Mouse (Mus musculus): ENCODE results near the gene Ccdc58.
A peak's percentile ranks its signal among the peaks of the same experiment; 100 is the strongest.
"Not testable (repeated sequence)": the region's sequence is repeated elsewhere in the genome, so short reads cannot be mapped to it uniquely, and the experiment has no call there.

Ccdc58 gene

GRCm38 (mm10) chr16:36074772-36075171 is 3.3 kb downstream of the Ccdc58 start:
- no peak for DNase-seq (ENCODE audit: low spot score)

GRCm38 (mm10) chr16:36079916-36080315 is 8.4 kb downstream of the Ccdc58 start:
- no peak for DNase-seq (ENCODE audit: low spot score)

- peak; percentile 81 for DNase-seq (ENCODE audit: low spot score)
Observed at GRCm38 (mm10) chr16:36087846-36088245, 16.4 kb downstream of the Ccdc58 start.

- peak; percentile 16 for DNase-seq (ENCODE audit: low spot score)
Observed at GRCm38 (mm10) chr16:36089065-36089464, 17.6 kb downstream of the Ccdc58 start.

- DNase-seq (ENCODE audit: low spot score), result peak; percentile 47
Observed at GRCm38 (mm10) chr16:36089850-36090616, 18.5 kb downstream of the Ccdc58 start.

- DNase-seq (ENCODE audit: low spot score), result no peak
Observed at GRCm38 (mm10) chr16:36090785-36091509, 19.5 kb downstream of the Ccdc58 start.

- DNase-seq (ENCODE audit: low spot score), result no peak
Observed at GRCm38 (mm10) chr16:36094079-36094478, 22.6 kb downstream of the Ccdc58 start.

- not testable (repeated sequence) for DNase-seq (ENCODE audit: low spot score)
Observed at GRCm38 (mm10) chr16:36097813-36098499, 26.5 kb downstream of the Ccdc58 start.

- DNase-seq (ENCODE audit: low spot score), result no peak
Observed at GRCm38 (mm10) chr16:36101526-36101925, 30.0 kb downstream of the Ccdc58 start.

GRCm38 (mm10) chr16:36102211-36102610 is 30.7 kb downstream of the Ccdc58 start:
- DNase-seq (ENCODE audit: low spot score), result no peak

GRCm38 (mm10) chr16:36111486-36111885 is 40.0 kb downstream of the Ccdc58 start:
- not testable (repeated sequence) for DNase-seq (ENCODE audit: low spot score)

- not testable (repeated sequence) for DNase-seq (ENCODE audit: low spot score)
Observed at GRCm38 (mm10) chr16:36115751-36116150, 44.3 kb downstream of the Ccdc58 start.

GRCm38 (mm10) chr16:36128092-36128491 is 56.6 kb downstream of the Ccdc58 start:
- DNase-seq (ENCODE audit: low spot score), result no peak

GRCm38 (mm10) chr16:36131141-36131540 is 59.7 kb downstream of the Ccdc58 start, which contains the start of gene Csta1:
TSS of gene Csta1 (minus strand) at chr16:36131241.
- no peak for DNase-seq (ENCODE audit: low spot score)

- DNase-seq (ENCODE audit: low spot score), result no peak
Observed at GRCm38 (mm10) chr16:36138201-36138600, 66.7 kb downstream of the Ccdc58 start.
